Mouse (Mus musculus): ENCODE data around the gene Gm438. TPM values are rescaled to one million over a fixed set of nuclear protein-coding genes. Genes with fewer than 3 reads are reported as not detected.

Gene Gm438
- polyA plus RNA-seq, 1 experiment from 2014 or later = not detected

Other genes starting within 250 kb of the Gm438 start
- gene Gm13124, start 221.4 kb downstream of the Gm438 start, polyA plus RNA-seq (2014; fragmentation: Nextera tagmentation; extraction: Ambion mirVana) = not detected in 2 replicates
- gene Aadacl4, start 172.9 kb downstream of the Gm438 start, polyA plus RNA-seq (2014; fragmentation: Nextera tagmentation; extraction: Ambion mirVana) = not detected in 2 replicates
- not detected in 2 replicates for gene Gm436, start 100.2 kb downstream of the Gm438 start, polyA plus RNA-seq (2014; fragmentation: Nextera tagmentation; extraction: Ambion mirVana)
- not detected in 2 replicates for gene Gm13178, start 65.2 kb downstream of the Gm438 start, polyA plus RNA-seq (2014; fragmentation: Nextera tagmentation; extraction: Ambion mirVana)
- 47.1 and 51.6 TPM in 2 replicates for gene Dhrs3, start 106.2 kb upstream of the Gm438 start, polyA plus RNA-seq (2014; fragmentation: Nextera tagmentation; extraction: Ambion mirVana)